Mouse (Mus musculus): ENCODE measurements at regions not wholly inside any gene's neighbourhood (a gene's known extent, or its start where the extent isn't known, plus 50 kb on each side); places are given as distances from the start of the nearest gene placed in this dataset.
"Not testable (repeated sequence)": the region's sequence is repeated elsewhere in the genome, so short reads cannot be mapped to it uniquely, and the experiment has no call there.

DNA sequence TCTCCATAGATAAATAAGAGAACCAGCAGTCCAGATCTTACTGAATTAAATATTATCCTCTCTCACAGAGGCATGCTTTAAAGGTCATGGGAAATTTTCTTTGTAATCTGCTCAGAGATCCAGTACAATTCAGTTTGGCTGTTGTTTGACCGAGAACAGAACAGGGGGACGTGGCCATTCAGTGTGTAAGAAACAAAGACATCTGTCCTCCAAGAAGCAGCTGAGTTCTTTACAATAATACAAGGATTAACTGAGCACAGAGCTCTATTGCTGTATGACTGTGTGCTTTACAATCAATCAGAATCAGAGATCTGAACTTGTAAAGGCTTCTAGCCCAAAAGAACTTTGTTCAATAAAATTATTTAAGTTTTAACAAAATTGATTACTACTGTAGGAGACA is 287.6 kb upstream of the Cntn5 start:
- DNase-seq: no peak

DNA sequence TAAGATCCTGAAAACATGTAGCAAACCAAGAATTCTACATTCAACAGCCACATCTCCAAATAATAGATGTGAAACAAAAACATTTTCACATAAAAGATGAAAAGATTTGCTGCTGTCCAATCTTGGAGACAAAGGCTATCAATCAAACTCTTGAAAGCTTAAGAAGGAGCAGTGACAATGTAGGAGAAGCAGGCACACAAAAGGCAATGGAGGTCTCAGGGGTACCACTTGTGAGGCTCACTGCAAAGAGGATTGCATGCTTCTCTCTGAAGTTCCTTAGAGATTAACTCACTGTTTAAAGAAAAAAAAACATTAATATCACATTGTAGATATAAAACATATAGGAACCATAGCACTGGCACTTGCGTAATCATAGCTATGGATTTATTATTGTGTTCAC is 241.2 kb upstream of the Cntn5 start:
- no peak for DNase-seq

DNA sequence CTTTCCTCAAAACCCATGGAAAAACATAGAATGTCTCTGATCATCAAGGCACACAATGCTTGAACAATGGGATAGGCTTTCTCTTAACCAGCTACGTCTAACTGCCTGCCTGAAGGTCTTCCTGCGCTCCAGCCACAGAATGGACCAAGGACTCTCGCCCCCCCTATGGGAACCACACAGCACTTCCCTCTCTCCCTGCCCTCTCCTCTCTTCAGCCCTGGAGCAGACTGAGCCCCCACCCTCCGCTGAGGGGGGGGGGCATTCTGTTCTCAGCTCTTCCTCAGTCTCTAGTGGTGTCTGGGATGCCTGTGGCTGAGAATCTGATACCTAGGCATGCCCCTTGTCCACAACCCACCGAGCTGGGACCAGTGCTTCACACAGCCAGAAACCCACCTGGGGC is 222.3 kb upstream of the Cntn5 start:
- no peak for DNase-seq

DNA sequence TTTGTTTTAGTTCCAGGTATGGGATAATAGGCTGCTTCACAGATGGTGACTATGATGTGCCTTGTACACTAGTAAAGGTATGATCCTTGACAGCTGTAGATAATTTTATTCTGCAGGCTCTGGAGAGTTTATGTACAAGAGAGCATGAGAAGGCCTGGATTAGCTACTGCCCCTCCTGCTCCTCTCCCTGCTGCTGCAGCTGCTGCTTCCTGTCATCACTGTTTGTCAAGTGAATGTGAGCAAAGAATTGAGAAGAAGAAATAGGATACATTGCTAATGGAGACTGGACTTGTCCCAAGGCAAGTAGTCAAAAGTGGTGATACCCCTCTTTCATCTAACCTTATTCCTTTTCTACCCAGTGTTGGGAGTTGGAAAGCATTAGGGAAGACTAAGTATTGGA is 214.6 kb upstream of the Cntn5 start:
- no peak for DNase-seq

DNA sequence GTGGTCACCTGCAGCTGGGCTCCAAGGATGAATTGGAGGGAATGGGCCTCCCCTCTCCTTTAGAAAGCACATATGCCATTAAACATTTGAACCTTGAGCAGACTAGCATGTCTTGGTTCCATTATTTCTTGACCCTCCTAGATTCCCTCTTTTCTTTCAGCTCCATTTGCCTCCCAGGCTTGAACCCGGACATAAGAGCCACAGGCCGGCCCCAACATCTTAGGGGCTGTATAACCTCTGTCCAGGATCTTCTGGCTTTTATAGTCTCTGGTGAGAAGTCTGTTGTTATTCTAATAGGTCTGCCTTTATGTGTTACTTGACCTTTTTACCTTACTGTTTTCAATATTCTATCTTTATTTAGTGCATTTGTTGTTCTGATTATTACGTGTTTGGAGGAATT is 203.3 kb upstream of the Cntn5 start:
- not testable (repeated sequence) for DNase-seq

DNA sequence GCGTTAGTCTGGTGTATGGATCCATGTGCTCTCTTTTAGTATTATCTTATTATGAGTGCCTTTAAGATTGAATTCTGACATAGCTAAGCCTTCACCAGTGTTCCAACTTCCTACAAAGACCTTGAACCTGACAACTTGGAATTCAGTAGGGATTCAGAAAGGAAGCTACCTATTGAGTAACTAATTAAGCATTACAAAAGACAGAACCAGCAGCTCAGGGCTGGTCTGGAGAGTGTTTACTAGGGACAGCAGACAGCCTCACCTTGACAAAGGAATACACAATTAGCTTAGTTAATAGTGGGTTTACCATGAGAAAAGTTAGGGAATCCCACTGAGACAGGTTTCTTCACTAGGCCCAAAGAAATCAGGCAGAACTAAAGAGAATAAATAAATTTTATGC is 202.6 kb upstream of the Cntn5 start:
- DNase-seq: not testable (repeated sequence)

DNA sequence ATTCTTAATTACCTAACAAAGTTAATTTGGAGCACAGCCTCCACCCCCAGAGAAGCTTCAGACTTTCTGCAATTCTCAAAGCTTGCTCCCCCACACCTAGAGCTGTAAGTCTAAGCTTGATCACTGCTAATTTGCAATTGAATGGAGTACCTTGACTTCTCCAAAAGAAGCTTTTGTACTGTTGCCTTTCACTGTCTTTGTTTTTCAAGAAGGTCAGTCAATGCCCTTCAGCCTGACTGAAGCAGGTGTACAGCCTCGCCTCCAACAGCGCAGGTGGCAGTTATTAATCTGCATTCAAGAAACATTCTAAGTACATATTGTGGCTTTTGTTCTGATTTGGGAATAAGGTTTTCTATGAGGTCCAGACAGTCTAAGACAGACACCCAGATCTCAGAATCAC is 201.7 kb upstream of the Cntn5 start:
- DNase-seq: no peak

DNA sequence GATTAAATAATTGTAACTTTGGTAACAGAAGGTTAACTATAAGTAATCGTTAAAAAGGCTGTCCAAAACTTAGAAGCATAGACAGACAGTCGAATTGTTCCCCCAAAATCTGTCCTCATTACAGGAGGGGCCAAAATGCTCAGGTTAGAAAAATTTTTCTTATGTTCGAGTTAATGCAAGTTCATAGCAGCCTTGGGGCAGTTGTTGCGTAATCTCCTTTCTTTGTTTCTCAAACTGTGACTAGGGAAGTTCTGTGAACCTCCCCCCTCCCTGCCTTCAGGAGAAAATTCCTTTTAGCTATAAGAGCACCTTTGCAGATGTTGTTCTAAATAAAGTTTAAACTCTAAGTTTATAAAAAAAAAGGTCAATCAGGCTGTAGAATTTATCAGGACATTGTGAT is 198.9 kb upstream of the Cntn5 start:
- DNase-seq: no peak

DNA sequence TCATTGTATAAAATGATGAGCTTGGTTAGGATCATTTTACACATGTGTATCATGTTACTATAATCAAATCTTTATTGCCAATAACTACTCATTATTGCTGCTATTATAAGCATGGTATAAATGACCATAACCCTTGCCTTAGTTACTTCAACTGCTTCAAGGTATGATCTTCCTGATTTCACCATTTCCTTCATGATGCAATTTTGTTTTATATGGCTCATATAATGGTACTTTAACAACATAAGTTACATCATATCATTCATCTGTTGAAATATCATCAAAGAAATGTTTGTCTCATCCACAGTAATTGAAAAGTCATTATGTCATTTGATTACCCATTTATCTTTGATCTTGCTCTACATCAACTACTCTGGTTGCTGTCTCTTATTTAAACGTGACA is 188.3 kb upstream of the Cntn5 start:
- no peak for DNase-seq

DNA sequence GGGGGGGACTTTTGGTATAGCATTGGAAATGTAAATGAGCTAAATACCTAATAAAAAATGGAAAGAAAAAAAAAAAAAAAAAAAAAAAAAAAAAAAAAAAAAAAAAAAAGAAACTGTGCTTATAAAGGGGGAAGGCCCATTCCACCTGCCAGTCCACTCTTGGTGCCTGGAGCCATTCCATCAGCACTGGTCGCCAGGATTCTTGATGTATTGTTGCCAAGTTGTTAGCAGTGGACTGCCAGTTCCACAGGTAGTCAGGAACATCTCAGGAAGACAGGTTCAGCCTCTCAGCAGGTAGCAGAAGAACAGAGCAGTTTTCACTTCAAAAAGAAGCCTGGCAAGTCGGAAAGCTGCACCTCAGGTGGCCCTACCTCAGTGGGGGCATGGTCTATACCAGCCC is 162.6 kb upstream of the Cntn5 start:
- not testable (repeated sequence) for DNase-seq

DNA sequence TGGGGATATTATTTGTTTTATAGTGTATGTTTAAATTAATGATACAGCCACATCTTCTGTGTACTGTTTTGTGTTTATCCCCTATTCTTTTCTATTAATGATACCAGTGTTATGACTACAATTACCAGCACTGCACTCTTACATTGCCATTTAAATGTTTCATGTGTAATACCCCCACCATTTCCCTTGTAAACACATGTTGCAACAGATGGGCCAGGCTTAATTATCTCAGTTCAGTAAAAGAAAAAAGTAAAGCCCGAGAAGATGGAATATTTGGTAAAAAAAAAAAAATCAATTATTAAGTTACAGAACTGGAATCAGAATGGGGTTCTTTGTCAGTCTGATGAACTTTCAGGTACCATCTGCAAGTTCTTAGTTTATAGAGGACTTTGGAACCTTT is 158.3 kb upstream of the Cntn5 start:
- DNase-seq: no peak

Data from retina, postnatal 1 day (tissue).